Mouse (Mus musculus): ENCODE results near the gene Rgs7. TPM values are rescaled to one million over a fixed set of nuclear protein-coding genes. Genes with fewer than 3 reads are reported as not detected.
A peak's percentile ranks its signal among the peaks of the same experiment; 100 is the strongest.

Gene Rgs7
- total RNA-seq, 2 experiments from 2014 or later, result 108 to 116 TPM

DNA sequence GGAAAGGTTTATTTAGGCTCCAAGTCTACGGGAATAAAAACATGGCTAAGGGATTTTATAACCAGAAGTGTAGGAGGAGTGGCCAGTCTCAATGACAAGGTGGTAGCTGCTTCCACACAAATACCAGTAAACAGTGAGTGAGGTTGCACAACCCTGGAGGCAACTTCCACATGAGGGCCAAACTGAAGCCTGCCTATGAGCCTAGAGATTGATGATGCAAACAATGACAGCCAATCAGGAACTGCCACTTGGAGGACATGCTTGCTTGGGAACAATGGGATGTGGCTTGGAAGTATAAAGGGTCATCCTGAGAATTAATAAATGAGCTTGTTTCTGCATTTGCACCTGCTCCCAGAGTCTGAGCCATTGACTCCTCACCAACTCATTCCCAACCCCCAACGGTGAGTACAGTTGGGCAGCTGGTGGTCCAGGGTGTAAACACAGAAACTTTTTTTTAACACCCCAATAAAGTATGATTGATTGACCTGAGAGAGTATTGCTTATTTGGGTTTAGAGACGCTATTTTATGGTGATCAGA is 162.3 kb downstream of the Rgs7 start:
- intact Hi-C loops (cut with DNase I), result no loop called here
- no peak for DNase-seq (ENCODE audit: low spot score in 2 of 2)

DNA sequence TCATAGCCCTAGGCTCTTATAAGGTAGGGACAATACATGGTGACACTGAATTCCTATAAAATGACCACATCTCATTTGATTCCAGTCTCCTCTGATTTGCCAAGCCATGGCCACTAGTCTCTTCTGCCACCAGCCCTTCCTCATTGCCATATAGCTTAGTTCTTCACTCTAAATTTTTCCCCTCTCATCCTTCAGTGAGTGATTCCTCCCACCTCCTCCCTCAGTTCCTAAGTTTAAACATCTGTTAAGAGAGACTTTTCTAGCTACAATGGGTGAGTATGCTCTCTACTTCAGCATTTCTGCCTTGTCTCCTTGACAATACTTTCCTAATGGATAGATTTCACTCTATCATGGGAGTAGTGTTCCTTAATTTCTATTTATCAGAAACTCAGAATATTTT is 169.5 kb downstream of the Rgs7 start:
- intact Hi-C loops (cut with DNase I), result no loop called here
- DNase-seq (ENCODE audit: low spot score in 2 of 2), result no peak

DNA sequence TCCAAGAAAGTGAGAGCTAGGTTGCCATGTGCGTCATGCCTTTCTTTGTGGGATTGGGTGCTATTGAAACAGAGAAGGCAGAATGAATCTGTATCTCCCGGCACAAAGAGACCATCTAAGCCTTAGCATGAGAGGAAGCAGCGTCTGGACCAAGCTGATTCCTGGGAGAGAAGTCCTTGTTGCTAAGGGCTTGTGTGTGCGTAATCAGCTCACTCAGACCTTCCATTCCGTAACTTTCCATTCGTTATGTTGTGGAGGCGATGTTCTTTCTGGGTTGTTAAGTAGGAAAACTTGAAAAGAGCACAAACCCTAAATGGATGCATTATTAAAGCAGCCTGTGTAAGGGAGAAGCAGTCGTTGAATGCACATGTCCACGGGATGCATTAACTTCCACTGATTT is 173.1 kb downstream of the Rgs7 start:
- peak; percentile 27 to 50 for DNase-seq (ENCODE audit: low spot score in 2 of 2)
- intact Hi-C loops (cut with DNase I), result no loop called here

DNA sequence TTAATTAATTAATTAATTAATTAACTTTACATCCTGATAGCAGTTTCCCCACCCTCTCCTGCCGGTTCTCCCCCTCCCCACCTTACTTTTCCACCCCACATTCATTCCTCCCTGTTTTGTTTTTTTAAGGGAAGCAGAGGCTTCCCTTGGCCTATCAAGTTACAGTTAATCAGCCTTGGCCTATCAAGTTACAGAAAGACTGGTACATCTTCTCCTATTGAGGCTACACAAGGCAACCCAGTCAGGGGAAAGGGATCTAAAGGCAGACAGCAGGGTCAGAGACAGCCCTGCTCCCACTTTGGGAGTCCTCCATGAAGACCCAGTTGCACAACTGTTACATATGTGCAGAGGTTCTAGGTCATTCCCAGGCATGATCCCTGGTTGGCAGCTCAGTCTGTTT is 175.0 kb downstream of the Rgs7 start:
- no peak for DNase-seq (ENCODE audit: low spot score in 2 of 2)
- intact Hi-C loops (cut with DNase I), result no loop called here

DNA sequence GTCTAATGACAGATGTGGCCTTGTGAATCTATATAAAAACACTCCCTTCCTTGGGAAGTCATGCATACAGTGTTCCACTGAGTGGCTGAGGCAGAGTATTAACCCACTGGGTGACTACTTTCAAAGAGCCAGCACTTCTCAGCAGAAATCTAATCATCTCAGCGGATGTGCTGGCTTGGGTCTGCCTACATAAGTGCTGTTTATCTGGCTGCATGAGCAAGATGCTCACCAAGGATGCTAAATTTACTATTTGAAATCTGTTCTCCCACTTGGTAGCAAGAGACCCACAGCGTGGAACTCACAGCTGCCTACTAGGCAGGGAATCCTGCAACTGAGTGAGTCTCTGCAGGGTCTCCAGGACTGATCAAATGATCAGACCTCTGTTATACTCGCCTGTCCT is 184.7 kb downstream of the Rgs7 start:
- DNase-seq (ENCODE audit: low spot score in 2 of 2), result peak; percentile 44 to 62
- intact Hi-C loops (cut with DNase I), result no loop called here

DNA sequence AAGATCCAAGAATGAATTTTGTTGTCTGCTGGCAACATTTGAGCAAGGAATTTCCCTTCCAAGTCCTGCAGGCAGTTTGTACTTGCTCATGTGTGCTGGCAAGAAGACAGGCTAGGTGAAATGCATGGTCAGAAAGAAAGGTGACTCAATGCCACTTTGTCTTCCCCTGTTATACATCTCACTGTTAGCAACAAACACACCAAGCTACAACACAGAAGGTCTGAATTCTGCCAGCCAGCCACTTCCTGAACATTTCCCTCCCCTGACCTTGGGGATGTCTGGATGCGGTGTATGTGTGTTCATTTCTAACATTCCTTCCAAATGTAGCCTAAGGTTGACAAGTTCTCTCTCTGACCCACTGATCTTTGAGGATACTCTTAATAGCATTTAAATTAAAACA is 191.4 kb downstream of the Rgs7 start:
- no peak for DNase-seq (ENCODE audit: low spot score in 2 of 2)
- intact Hi-C loops (cut with DNase I), result no loop called here

DNA sequence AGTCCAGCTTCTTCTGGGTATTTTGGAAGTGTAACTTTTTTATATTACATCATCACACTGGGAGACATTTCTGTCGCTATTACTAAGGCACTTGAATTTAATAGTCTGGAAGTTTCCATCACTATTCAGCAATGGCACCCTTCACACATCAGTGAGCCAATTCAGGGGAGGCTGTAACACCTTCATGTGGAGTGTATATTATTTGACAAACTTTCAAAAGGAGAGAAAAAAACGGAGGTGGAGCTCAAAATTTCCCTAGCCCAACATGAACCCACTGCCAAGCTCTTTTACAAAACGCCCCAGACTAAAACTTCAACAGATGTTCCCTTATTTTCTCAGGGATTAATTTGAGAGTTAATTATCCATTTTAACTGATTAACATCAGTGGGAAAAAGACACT is 191.9 kb downstream of the Rgs7 start:
- intact Hi-C loops (cut with DNase I), result no loop called here
- DNase-seq (ENCODE audit: low spot score in 2 of 2), result no peak

DNA sequence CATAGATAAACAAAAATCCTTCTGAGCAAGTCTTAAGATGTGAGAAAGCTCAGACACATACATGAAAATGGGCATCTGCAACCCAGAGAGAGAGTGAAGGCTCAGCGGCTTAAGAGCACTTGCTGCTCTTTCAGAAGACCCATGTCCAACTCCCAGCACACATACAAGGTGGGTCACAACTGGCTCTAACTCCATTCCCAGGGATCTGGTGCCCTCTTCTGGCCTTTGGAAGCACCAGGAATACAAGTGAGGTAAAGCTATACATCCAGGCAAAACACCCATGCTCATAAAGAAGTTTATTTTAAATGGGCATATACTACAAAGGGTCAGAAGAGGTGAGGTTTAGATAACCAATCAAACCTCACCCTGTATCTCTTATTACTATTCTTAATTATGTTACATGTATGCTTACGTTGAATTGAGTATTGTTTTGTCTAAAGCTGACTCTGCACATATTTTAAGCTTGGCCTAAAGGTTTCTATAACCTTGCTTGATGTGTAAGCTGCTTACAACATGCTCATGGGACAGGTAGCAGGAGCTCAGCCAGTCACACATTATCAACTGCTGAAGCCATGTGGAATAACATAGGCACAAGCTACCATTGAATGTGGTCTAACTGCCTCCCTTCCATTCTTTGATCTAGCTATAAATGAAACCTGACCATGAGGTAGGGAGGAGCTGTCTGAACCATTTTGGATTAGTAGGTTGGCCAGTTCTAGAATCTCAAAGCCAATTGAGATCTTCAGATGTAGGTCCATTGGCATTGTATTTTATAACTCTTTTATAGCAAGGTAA is 192.5 kb downstream of the Rgs7 start:
- intact Hi-C loops (cut with DNase I), result no loop called here
- no peak for DNase-seq (ENCODE audit: low spot score in 2 of 2)

DNA sequence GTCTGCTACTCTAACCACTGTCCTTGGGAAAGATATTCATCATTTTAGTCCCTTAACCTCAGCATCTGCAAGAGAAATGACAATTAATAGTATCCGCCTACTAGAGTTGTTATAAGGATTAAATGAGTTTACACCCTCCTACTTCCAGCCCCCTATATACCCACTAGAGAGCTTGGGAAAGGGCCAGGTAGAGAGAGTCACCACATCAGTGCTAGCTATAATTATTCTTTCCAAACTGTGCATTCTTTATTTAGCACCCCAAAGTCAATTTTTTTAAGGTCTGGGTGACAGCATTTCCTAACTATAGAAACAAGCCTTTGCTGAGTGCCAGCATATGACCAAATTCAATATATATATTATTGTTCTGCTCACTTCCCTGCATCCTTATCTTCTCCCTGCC is 195.4 kb downstream of the Rgs7 start:
- peak; percentile 49 to 79 for DNase-seq (ENCODE audit: low spot score in 2 of 2)

DNA sequence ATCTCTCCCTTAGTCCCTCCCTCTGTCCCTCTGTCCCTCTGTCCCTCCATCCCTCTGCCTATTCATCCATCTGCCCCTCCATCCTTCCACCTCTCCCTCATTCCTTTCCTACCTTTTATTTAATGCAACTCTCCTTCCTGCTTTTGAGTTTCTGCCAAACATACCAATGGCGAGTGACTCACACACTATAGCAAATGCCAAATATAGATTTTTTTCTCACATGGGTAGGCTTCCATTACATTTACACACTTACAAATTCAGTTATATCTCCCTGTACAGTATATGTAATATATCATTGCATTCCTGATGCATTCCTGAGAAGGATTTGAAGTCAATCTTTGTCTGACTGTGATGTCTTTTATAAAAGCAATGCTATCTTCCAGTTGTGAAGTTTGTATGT is 202.2 kb downstream of the Rgs7 start:
- intact Hi-C loops (cut with DNase I), result no loop called here
- DNase-seq (ENCODE audit: low spot score in 2 of 2), result peak in 1 of 2 experiments; percentile 37

More for the DNA sequence above, 195.4 kb downstream of the Rgs7 start:
- intact Hi-C loops (cut with DNase I), result no loop called here

DNA sequence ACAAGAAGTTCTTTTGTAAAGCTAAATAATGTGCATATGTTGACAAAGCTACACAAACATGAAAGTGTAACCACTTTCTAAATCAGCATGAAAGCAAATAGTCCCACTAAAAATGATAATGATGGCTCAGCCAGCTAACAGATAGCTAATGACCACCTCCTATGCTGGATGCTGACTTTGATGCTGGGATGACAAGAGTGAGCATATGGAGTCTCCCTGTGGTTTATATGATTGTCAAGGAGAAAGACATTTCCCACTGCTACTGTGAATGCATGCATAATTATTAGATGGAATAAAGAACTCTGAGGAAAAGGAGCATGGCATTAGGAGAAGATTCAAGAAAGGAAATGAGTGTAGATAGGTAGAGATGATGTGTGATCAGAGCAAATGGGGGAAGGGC is 230.0 kb downstream of the Rgs7 start:
- no peak for DNase-seq (ENCODE audit: low spot score in 2 of 2)
- intact Hi-C loops (cut with DNase I), result no loop called here

DNA sequence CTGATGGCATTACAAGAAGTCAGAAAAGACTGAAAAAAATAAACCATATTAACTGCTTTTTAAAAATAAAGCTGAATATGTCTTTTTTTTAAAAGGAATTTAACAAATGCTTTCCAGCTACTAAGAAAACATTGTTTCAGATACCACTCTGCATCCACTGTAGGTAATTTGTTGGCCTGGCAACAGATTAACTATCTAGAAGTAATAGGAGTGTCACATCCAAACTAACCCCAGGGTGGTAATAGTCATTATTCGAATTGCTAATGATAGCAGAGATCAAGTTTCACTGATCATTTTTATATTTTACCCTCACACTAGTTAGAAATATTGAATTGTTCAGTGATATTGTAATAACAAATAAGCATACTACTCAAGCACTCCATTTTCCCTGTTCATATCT is 232.9 kb downstream of the Rgs7 start:
- no peak for DNase-seq (ENCODE audit: low spot score in 2 of 2)
- intact Hi-C loops (cut with DNase I), result no loop called here

DNA sequence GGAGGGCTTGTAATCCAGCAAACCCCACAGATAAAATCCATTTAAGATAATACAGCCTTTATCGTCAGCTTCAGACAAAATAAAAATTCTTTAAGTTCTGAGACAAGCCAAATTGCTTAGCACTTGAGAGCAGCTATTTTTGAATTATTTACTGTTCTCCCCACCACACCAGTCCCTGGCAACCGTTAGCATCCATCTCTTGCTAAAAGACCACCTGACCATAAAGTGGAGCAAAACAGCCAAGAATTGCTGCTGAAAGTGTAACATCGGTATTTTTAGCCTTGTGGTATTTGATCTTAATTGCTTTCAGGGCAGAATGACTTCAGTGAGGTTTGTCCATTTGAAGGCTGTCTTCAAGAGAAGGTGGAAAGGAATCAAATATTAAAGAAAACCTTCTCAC is 237.1 kb downstream of the Rgs7 start:
- peak in 1 of 2 experiments; percentile 35 for DNase-seq (ENCODE audit: low spot score in 2 of 2)
- intact Hi-C loops (cut with DNase I), result no loop called here

DNA sequence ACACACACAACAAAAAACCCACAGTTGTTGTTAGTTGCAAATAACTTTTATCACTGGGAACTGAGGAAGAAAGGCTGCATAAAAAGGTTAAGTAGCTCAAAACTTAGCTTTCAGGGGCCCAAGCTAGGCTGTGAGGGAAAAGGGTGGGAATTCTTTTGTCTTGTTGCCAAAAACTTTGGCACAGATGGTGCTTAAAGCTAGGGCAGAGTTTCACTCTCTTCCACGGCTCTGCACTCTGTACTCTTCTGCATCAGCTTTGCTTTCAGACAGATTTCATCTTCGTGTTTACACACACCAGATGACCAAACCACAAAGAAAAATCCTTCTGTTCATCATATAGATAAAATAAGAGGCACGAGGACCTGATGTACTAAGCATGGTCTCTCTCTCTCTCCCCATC is 237.6 kb downstream of the Rgs7 start:
- no peak for DNase-seq (ENCODE audit: low spot score in 2 of 2)
- intact Hi-C loops (cut with DNase I), result no loop called here

DNA sequence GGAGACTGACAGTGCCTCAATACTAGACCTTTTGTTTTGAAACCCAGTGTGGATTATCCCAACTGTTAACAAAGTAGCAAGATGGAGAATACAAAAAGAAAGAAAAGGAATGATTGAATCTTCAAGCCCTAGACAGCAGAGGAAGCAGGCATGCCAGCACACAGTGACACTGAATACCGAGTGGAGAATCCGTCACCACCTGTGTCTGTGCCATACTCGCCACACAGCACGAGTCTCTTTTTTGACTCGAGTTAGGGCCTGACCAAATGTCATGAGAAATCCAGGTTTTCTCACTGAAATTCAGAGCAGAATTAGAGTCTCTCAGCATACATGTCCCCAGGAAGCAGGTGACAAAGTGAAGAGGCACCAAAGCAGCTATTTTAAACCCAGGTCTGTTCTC is 250.2 kb downstream of the Rgs7 start:
- intact Hi-C loops (cut with DNase I), result no loop called here
- DNase-seq (ENCODE audit: low spot score in 2 of 2), result no peak

DNA sequence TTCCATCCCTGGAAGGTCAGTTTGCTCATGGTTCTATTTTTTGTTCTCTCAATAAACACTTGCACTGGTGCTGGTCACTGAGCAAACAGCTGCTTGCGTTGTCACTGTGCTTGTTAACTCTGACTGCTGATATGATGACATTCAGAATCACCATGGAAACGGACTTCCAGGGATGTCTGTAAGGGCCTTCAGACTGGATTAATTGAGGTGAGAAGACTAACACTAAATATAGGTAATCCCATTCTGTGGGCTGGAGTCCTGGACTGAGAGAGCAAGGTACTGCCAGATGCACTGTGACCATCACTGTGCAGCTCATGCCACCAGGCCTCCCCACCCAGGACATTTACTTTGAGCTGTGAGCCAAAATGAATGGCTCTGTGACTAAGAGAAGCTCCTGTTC is 252.2 kb downstream of the Rgs7 start:
- intact Hi-C loops (cut with DNase I), result no loop called here
- no peak for DNase-seq (ENCODE audit: low spot score in 2 of 2)

DNA sequence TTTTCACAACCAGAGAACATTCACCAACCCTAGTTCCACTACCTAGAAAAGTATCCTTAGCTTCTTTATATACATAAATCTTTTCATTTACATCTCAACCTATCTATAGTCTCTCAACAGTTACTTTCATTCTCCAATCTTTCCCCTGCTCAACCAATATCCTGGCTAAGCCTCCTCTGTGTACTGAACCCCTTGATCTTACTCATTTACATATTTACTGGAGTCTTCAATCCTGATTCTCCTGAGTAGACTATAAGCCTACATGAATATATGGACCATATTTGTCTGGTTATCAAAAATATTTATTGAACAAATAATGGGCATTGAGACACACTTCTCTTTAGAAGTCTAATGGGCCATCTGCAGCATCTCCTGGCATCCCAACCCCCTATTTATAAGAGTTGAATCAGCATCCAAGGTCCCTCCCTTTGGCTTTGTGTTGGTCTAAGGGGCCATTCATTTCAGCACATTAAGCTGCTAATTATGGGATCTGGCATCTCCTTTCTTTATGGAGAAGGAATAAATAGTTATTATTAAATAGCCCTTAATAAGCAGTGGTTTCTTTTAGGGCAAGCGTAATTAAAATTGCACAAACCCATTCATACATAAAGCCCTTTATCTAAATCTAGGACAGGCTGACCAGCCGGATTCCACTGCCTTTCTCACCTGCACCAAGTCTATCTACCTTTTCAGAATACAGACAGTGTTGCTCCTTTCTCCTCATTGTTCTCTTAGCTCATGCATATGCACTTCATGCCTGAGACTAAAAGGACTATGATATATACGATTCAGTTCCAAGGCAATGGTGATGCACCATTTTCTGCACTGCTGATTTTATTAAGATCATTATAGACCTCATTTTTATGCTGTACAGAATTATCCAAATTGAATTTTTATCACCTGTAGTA is 270.5 kb downstream of the Rgs7 start:
- no peak for DNase-seq (ENCODE audit: low spot score in 2 of 2)
- intact Hi-C loops (cut with DNase I), result no loop called here

DNA sequence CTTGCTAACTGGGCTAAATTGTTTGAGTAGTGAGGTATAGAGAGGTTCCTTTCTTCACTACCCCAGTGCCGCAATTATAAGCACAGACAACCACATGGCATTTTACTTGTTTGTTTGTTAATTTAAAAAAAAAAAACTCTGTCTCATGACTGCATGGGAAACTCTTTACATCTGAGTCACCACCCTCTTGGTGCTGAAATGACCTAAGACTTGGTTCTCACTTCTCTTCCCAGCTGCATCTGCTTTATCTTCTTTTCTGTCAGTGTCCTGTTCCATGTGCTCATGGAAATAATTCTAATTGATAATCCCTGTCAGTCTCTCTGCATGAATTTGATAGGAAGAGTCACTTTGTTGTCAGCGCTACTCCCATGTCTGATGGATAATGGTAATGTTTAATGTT is 272.7 kb downstream of the Rgs7 start:
- DNase-seq (ENCODE audit: low spot score in 2 of 2), result no peak
- intact Hi-C loops (cut with DNase I), result no loop called here

DNA sequence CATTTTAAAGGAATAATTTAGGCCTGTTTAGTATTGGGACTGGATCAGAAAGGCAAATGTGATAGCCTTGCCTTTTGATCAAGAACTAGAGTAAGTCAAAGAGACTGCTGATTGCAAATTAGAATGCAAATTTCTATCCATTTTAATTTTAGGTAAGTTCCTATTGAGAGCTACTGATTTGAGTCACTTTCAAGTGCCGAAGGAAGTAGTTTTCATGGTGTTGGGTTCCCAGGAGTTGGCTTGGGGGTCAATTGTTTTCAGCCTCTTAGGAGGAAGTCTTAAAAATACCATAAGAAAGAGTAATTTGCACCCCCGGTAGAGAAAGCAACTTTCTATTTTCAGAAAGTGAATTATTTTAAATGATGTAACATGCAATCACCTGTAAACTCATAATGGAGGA is 285.3 kb downstream of the Rgs7 start:
- intact Hi-C loops (cut with DNase I), result no loop called here

DNA sequence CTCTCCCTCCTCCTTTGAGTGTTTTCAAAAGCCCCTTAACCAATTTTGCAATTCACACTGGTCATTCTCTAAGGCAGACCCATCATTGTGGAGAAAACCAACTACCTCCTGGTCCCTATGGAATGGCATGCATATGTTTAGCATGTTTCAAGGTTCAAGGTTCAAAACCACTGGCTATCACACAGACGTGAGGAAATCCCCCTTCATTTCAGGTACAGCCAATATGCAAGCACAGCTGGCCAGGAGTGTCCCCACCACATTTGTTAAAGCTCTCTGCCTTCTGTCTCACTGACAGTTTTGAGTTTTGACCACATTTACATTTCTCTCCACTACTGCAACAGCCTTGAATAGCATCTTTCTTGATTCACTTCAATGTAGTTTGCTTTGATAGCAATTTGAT is 286.7 kb downstream of the Rgs7 start:
- intact Hi-C loops (cut with DNase I), result no loop called here
- DNase-seq (ENCODE audit: low spot score in 2 of 2), result no peak

More for the DNA sequence above, 285.3 kb downstream of the Rgs7 start:
- DNase-seq (ENCODE audit: low spot score in 2 of 2), result no peak

DNA sequence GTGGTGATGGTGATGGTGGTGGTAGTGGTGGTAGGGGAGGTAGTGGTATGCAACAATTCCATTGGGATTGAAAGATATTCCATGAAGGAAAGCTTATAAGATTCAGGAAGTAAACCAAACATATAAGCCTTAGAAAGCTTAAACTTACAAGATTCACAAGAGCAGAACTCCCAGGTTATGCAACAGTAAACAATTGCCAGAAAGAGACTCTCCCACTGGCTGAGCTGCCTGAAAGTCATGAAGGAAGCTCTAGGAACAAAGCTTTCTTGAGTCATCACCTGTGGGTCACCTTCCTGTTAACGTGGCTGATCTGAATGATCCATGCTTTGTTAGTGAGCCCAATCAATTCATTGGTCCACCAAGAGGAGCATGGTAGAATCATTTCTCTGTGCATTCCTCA is 288.8 kb downstream of the Rgs7 start:
- intact Hi-C loops (cut with DNase I), result no loop called here
- DNase-seq (ENCODE audit: low spot score in 2 of 2), result no peak

All from left cerebral cortex, postnatal 14 days (tissue).